Mouse (Mus musculus) adrenal gland, postnatal 36 days (tissue): ENCODE measurements around the gene Cdip1. TPM values are rescaled to one million over a fixed set of nuclear protein-coding genes. Genes with fewer than 3 reads are reported as not detected.
A peak's percentile ranks its signal among the peaks of the same experiment; 100 is the strongest.

ENCODE experiments used
- DNase-seq, 2 experiments: peaks; one replicate each; pipeline ENCODE4 v3.0.0; 2021; ENCODE audit warnings: mixed read lengths in 1 of 2
- total RNA-seq, 2 experiments: library from RNA; stranded (reverse); gene quantifications; 2 replicates each; pipeline ENCODE4 v1.2.3; 2021

Cdip1 gene
- total RNA-seq, 2 experiments from 2014 or later = 99.9 to 114 TPM

DNA sequence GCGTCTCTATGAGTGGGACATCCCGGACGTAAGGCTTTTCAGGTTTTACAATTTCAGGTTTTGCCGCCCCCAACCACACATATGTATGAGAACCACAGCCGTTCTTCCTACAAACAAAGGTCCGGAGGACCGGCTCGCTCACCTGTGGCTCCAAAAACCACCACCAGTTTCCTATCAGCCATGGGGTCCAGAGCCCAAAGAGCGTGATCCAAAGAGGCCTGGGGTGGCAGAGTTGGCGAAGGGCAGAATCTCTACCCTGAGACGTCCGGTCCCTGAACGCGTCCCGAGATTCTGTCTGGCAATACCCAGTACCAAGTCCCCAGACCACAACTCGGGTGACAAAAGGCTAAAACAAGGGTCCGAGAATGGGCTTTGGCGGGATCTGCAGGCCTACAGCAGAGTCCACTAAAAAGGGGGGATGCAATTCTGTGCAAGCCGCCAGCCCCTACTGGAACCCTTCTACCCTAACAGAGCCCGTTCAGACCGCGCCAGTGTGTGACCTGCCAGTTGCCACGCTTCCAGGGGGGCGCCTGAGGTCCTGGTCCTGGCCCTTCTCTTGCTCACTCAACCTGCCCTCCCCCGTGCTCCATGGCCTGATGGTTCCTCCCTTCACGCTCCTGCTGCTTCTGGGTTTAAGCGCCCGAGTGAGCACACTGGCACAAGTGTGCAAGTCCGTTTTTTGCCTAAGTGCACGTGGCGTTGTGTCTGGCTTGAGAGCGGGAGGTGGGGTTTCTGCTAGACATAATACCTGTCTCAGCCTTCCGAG lies 71.2 kb downstream of the Cdip1 start, which contains the start of gene Nmral1:
Gene Nmral1 (minus strand): TSS at position 604 of the 766 bp plus-strand sequence.
- DNase-seq = peak; percentile 58 to 73

GRCm38 (mm10) chr16:4717866-4718265 lies 72.2 kb downstream of the Cdip1 start:
- no peak for DNase-seq

DNA sequence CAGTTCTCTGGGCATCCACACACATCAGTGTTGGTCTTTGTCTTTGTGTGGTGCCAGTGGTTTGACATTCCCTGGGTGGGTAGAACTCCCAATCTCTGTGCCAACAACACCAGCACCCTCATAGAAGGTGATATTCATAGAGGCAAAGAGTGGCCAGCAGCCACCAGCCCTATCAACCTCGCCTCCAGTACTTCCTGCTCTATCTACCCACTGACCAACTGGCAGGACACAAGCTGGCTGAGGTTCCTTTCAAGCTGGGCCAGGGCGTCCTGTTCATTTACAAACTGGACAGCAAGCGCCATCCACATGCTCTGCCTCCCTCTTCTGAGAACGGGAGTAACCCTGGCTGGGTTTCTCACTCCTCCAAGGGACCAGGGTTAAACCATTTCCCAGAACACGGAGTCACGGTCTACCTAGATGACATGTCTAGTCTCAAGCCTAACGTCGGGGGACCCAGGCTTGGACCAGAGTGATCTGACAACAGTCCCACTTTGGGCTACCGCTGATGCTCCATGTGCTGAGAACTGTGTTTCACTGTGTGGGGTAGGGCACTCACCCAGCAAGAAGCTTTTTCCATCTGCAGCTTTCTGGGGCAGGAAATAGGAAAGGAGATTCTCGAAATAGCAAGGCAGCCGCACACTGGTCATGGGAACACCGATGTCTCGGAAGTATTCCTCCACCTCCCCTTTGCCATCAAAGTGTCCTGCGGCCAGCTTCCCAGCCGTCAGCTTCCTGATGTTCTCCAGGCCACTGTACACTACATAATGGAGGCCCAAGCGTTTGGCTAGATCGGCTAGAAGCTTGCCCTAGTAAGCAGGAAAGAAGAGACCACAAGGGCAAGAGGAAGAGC lies 76.0 kb downstream of the Cdip1 start:
- no peak for DNase-seq

GRCm38 (mm10) chr16:4711173-4711572 lies 78.9 kb downstream of the Cdip1 start:
- DNase-seq = no peak

DNA sequence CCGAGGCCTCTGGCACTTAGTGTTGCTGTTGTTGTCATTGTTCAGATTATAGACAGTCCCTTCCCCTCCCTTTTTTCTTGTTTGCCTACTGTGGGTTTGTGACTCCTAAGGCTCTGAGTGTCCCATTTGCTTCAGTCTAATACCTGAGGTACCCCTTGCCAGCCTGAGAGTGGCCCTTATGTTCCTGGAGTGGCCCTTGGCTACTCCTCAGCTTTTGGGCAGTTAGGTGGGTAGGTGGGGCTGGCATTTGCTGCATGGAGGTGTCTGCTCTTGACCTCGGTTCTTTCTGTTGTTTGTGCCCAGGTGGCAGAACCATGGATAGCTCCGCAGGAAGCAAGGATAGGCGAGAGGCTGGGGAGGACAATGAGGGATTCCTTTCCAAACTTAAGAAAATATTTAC lies 84.6 kb downstream of the Cdip1 start:
- no peak for DNase-seq

DNA sequence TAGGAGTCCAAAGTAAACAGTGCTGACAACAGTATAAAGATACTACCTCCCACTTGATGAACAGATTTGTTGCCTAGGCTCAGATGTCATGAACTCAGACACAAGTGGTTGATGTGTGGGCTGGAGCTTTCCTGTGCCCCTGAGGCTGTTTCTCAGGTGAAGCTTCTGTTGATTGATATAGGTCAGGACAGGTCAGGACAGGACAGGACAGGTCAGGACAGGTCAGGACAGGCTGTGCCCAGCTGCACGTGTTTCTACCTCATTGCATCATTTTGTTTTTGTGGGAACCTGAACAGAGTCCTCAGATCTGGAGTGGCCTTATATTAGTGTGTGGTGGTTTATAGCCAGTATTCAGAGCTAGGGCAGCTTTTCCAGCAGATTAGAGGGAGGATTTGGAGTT lies 87.4 kb downstream of the Cdip1 start:
- DNase-seq = no peak

DNA sequence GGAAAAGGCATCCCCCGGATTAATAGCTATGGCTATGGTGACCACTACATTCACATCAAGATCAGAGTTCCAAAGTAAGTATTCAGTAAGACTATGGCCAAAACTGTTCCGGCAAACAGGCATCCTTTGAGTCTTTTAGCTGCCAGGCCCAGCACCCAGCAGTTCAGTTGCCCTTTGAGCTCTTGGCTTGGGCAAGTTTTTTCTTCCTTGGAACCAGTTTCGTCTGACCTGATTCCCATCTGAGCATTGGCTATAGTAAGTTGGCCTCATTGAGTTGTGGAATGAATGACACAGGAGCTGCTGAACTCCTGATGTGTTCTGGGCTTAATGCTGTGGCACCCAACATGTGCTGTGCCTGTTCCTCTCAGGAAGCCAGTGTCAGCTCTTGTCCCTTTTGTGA lies 88.9 kb downstream of the Cdip1 start:
- DNase-seq = no peak

Other genes with a start within 250 kb of the Cdip1 start
- gene Srl, start 248.5 kb downstream of the Cdip1 start, total RNA-seq = 1 to 10 TPM; 6.7 to 8.2 TPM
- gene Tfap4, start 230.4 kb downstream of the Cdip1 start, total RNA-seq = 1 to 10 TPM; 3.2 to 7.9 TPM
- 10 to 100 TPM; 19.9 to 20.1 TPM for gene Glis2, start 195.6 kb downstream of the Cdip1 start, total RNA-seq
- gene Pam16, start 165.3 kb downstream of the Cdip1 start, total RNA-seq = 100 to 1,000 TPM in 1 of 2 experiments, 10 to 100 TPM in 1; 95.3 to 109 TPM
- gene Vasn, start 150.4 kb downstream of the Cdip1 start, total RNA-seq = 10 to 100 TPM in 1 of 2 experiments, 1 to 10 TPM in 1; 8.9 to 15.1 TPM
- gene Dnaja3, start 150.3 kb downstream of the Cdip1 start, total RNA-seq = 100 to 1,000 TPM; 118 to 143 TPM
- 10 to 100 TPM; 24.6 to 25.1 TPM for gene Coro7, start 110.5 kb downstream of the Cdip1 start, total RNA-seq
- gene Nmral1, start 70.9 kb downstream of the Cdip1 start, total RNA-seq = 1 to 10 TPM; 3.9 to 4.0 TPM
- 100 to 1,000 TPM in 1 of 2 experiments, 10 to 100 TPM in 1; 57.3 to 106 TPM for gene Hmox2, start 63.9 kb downstream of the Cdip1 start, total RNA-seq
- gene 4930562C15Rik, start 45.1 kb upstream of the Cdip1 start, total RNA-seq = not detected
- gene Ubald1, start 90.0 kb upstream of the Cdip1 start, total RNA-seq = 10 to 100 TPM; 29.2 to 36.1 TPM
- 10 to 100 TPM; 72.9 to 79.3 TPM for gene Mgrn1, start 96.0 kb upstream of the Cdip1 start, total RNA-seq
- 10 to 100 TPM; 54.6 to 74.1 TPM for gene Nudt16l1, start 148.5 kb upstream of the Cdip1 start, total RNA-seq
- gene Anks3, start 173.9 kb upstream of the Cdip1 start, total RNA-seq = 10 to 100 TPM; 31.2 to 42.2 TPM
- gene Sept12, start 207.6 kb upstream of the Cdip1 start, total RNA-seq = not detected
- gene Smim22, start 217.0 kb upstream of the Cdip1 start, total RNA-seq = not detected
- gene Rogdi, start 223.3 kb upstream of the Cdip1 start, total RNA-seq = 10 to 100 TPM; 21.2 to 21.6 TPM